Mouse (Mus musculus) bone marrow, adult 2 months (tissue): ENCODE measurements around the gene Gm17949.

Source experiments
- CTCF ChIP-seq: fragments of 200-500 bp; IDR thresholded peaks from 2 replicates; pipeline ENCODE4 v1.5.1; 2011; ENCODE audit warnings: low read length, control low read depth; ENCODE audit not compliant: control insufficient read depth, insufficient read depth
- POLR2A ChIP-seq: fragments of 200-500 bp; IDR thresholded peaks from 2 replicates; pipeline ENCODE4 v1.6.1; 2011; ENCODE audit warnings: low read depth, mild to moderate bottlenecking, control low read depth, low read length, borderline replicate concordance; ENCODE audit not compliant: control insufficient read depth

DNA sequence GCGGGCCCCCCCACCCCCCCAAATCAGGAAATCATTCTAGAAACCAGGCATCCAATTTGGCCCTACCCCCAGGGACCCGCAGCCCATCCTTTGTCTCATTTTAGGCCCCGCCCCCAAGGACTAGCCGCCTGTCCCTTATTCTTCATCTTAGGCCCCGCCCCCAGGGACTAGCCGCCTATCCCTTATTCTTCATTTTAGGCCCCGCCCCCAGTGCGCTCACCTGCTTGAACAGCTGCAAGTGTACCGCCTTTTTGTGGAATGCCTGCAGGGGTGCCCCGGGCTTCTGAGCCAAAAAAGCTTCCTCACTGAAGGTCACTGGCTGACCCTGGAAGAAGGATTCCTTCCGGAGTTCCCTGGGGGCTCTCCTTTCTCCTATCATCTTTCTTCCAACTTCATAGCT lies 59.4 kb downstream of the Gm17949 start:
- no peak for TF ChIP-seq CTCF
- TF ChIP-seq POLR2A: no peak
